Mouse (Mus musculus): ENCODE measurements around the gene Dlx4. TPM values are rescaled to one million over a fixed set of nuclear protein-coding genes. Genes with fewer than 3 reads are reported as not detected.

The Dlx4 gene
- total RNA-seq (2023) = not detected

GRCm38 (mm10) chr11:95145851-95146403 lies at the start of gene Dlx4:
Gene Dlx4 (minus strand): TSS chr11:95146263.

GRCm38 (mm10) chr11:95119990-95120632 lies 26.0 kb downstream of the Dlx4 start, which contains the start of gene Dlx3:
Gene Dlx3 (plus strand): TSS chr11:95120119.

Other genes with a start within 250 kb of the Dlx4 start
- 100 to 1,000 TPM; 370 to 474 TPM for gene Col1a1, start 210.0 kb downstream of the Dlx4 start, total RNA-seq (2023)
- gene Hils1, start 178.7 kb downstream of the Dlx4 start, total RNA-seq (2023) = not detected
- gene Sgca, start 169.9 kb downstream of the Dlx4 start, total RNA-seq (2023) = not detected
- 100 to 1,000 TPM; 111 to 115 TPM for gene Ppp1r9b, start 155.2 kb downstream of the Dlx4 start, total RNA-seq (2023)
- gene Samd14, start 136.4 kb downstream of the Dlx4 start, total RNA-seq (2023) = 10 to 100 TPM in 1 of 2 experiments, 1 to 10 TPM in 1; 7.4 to 11.7 TPM
- 1 to 10 TPM; 4.0 to 5.4 TPM for gene Pdk2, start 104.9 kb downstream of the Dlx4 start, total RNA-seq (2023)
- gene Itga3, start 69.5 kb downstream of the Dlx4 start, total RNA-seq (2023) = not detected
- under 1 TPM in 1 of 2 experiments, not detected in 1; 0.28 TPM for gene Dlx3, start 26.1 kb downstream of the Dlx4 start, total RNA-seq (2023)
- gene Tac4, start 115.3 kb upstream of the Dlx4 start, total RNA-seq (2023) = not detected
- 10 to 100 TPM; 81.6 to 94.3 TPM for gene Kat7, start 164.0 kb upstream of the Dlx4 start, total RNA-seq (2023)
- 100 to 1,000 TPM in 1 of 2 experiments, 10 to 100 TPM in 1; 85.5 to 101 TPM for gene Fam117a, start 190.8 kb upstream of the Dlx4 start, total RNA-seq (2023)
- gene Slc35b1, start 238.4 kb upstream of the Dlx4 start, total RNA-seq (2023) = 10 to 100 TPM; 37.3 to 39.4 TPM

Measured in neutrophil, adult 83 days (primary cell).